8 mouse cellular contexts compared by ENCODE assay signal in genomic region chr17:27797341-27797872, GRCm38 (mm10). TPM values are rescaled to one million over a fixed set of nuclear protein-coding genes. Genes with fewer than 3 reads are reported as not detected.
DNase-seq lines count a peak whose midpoint lies in the region; ATAC-seq lines count a peak whose summit lies in the region.

No protein-coding gene starts in this region.

- peak overlapping the region; percentile 79 for H3K27ac ChIP-seq in forebrain, embryonic 10.5 days
- H3K27ac ChIP-seq in stomach, embryonic 15.5 days: peak overlapping the region; percentile 93

- H3K9ac ChIP-seq in stomach, embryonic 15.5 days: no peak overlapping the region

- H3K4me3 ChIP-seq in forebrain, embryonic 10.5 days: peak overlapping the region; percentile 21; the same call in 1 of the 2 replicates
- peak overlapping the region; percentile 17 for H3K4me3 ChIP-seq in stomach, embryonic 15.5 days (replicated peaks)

- peak; percentile 45 for ATAC-seq in stomach, embryonic 15.5 days (ENCODE audit: insufficient read depth, low FRiP score, low read depth)

- H3K36me3 ChIP-seq in forebrain, embryonic 10.5 days (replicated peaks): peaks cover 16% of the 10 kb centered on the region
- H3K36me3 ChIP-seq in stomach, embryonic 15.5 days: no peaks in the 10 kb centered on the region

- intact Hi-C loops in heart, postnatal 25 days (cut with DNase I): no loop called here

- 45% methylated on average over 11 of the region's 11 CpGs for WGBS in forebrain, embryonic 10.5 days
- WGBS in stomach, embryonic 15.5 days: 31% methylated on average over 11 of the region's 11 CpGs

- peak overlapping the region; percentile 43 for H3K4me2 ChIP-seq in stomach, embryonic 15.5 days

- H3K9me3 ChIP-seq in forebrain, embryonic 10.5 days: no peaks in the 10 kb centered on the region
- no peaks in the 10 kb centered on the region for H3K9me3 ChIP-seq in stomach, embryonic 15.5 days

- H3K27me3 ChIP-seq in forebrain, embryonic 10.5 days (ENCODE audit: poor library complexity, severe bottlenecking): no peaks in the 10 kb centered on the region
- H3K27me3 ChIP-seq in stomach, embryonic 15.5 days (replicated peaks): no peaks in the 10 kb centered on the region

- DNase-seq in lung, adult 18-20 months: peak; percentile 44 to 58
- DNase-seq in lung, postnatal 25 days (ENCODE audit: low spot score): no peak
- peak; percentile 40 for DNase-seq in forebrain, embryonic 10.5 days (ENCODE audit: extremely low spot score, low spot score)
- DNase-seq in heart, postnatal 25 days (ENCODE audit: low spot score): peak; percentile 41
- DNase-seq in kidney, postnatal 4 days: peak; percentile 62 to 72
- DNase-seq in lung, postnatal 4 days: peak; percentile 46 to 69
- no peak for DNase-seq in adipocyte (ENCODE audit: low spot score)

- H3K4me1 ChIP-seq in forebrain, embryonic 10.5 days: peaks cover 45% of the 10 kb centered on the region
- peaks cover 47% of the 10 kb centered on the region for H3K4me1 ChIP-seq in stomach, embryonic 15.5 days

RNA-seq across cellular contexts. Expression of gene D17Wsu92e, which starts 23.0 kb away (rescaled TPM):
- polyA plus RNA-seq in forebrain, embryonic 10.5 days (2016; fragmentation: Nextera tagmentation; extraction: Ambion mirVana): 12.4 and 13.5 TPM in 2 replicates
- 100 to 1,000 TPM; 133 to 137 TPM for total RNA-seq in heart, postnatal 25 days (2021)
- polyA plus RNA-seq in stomach, embryonic 15.5 days (2015; fragmentation: Nextera tagmentation; extraction: Ambion mirVana): 20.0 and 23.1 TPM in 2 replicates

RNA-seq across cellular contexts. Expression of gene Snrpc, which starts 40.5 kb away (rescaled TPM):
- 413 and 428 TPM in 2 replicates for polyA plus RNA-seq in forebrain, embryonic 10.5 days (2016; fragmentation: Nextera tagmentation; extraction: Ambion mirVana)
- total RNA-seq in heart, postnatal 25 days (2021): 10 to 100 TPM; 59.9 to 60.7 TPM
- polyA plus RNA-seq in stomach, embryonic 15.5 days (2015; fragmentation: Nextera tagmentation; extraction: Ambion mirVana): 247 and 276 TPM in 2 replicates

RNA-seq across cellular contexts. Expression of gene Uhrf1bp1, which starts 58.8 kb away (rescaled TPM):
- polyA plus RNA-seq in forebrain, embryonic 10.5 days (2016; fragmentation: Nextera tagmentation; extraction: Ambion mirVana): 8.5 and 9.3 TPM in 2 replicates
- 10 to 100 TPM; 14.0 to 14.8 TPM for total RNA-seq in heart, postnatal 25 days (2021)
- 3.8 and 5.3 TPM in 2 replicates for polyA plus RNA-seq in stomach, embryonic 15.5 days (2015; fragmentation: Nextera tagmentation; extraction: Ambion mirVana)

Comparison
In these comparisons a context has a peak if more than half of its experiments do, and no peak if none do; other contexts are left out.
1. DNase-seq: peak in lung, adult 18-20 months (2 of 2), forebrain, embryonic 10.5 days (single experiment), heart, postnatal 25 days (single experiment), kidney, postnatal 4 days (2 of 2) and lung, postnatal 4 days (2 of 2); none in lung, postnatal 25 days (single experiment) and adipocyte (single experiment).